Mouse (Mus musculus): Measurements from ENCODE around the gene Plpp4. TPM values are rescaled to one million over a fixed set of nuclear protein-coding genes. Genes with fewer than 3 reads are reported as not detected.

Plpp4 gene
- polyA plus RNA-seq, 1 experiment from 2014 or later: 1.4 TPM

DNA sequence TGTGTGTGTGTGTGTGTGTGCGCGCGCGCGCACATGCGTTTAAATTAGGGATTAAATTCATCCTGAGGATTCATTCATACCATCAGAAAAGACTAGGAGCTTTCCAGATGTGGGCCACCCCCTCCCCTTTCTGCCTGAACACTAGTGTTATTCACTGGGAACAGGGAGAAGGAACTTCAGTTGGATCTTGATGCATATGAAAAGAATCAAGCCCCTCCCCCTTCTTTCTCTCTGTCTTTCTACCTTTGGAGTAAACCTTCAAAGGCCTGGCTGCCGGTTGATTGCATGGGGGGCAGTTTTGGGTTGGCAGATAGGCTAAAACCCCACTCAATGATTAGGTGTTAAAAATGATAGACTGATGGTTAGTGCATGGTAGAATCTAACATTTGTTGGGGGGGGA is 1.5 kb downstream of the Plpp4 start:
- WGBS: 47% methylated on average over 7 of the region's 7 CpGs
- no peak for ATAC-seq (ENCODE audit: low FRiP score)
- Histone ChIP-seq H3K36me3 (replicated peaks) (no peaks in the 10 kb centered on the region), H3K27me3 (peaks cover 43% of the 10 kb centered on the region), H3K4me1 (peaks cover 19% of the 10 kb centered on the region), H3K4me3 (replicated peaks) (no peak overlapping the region), H3K4me2 (no peak overlapping the region), H3K27ac (no peak overlapping the region), H3K9ac (no peak overlapping the region), H3K9me3 (no peaks in the 10 kb centered on the region)

DNA sequence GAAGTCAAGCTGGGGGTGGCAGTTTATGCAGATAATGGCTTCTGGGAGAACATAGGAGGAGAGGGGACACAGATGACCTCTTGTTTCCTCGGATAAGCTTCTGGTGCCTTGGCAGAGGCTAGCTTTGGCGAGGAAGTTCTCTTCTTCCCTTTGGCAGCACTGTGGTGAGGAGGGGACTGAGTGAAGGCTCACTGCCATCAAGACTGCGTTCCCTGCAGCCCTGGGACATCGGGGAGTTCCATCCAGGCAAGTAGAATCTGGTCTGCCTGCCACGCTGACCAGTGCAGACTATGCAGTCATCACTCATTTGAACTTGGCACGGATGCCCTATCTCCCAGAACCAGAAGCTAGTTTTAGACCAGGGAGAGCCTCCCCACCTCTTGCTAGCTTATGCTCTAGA is 2.4 kb downstream of the Plpp4 start:
- Histone ChIP-seq H3K4me1 (peaks cover 19% of the 10 kb centered on the region), H3K4me3 (replicated peaks) (no peak overlapping the region), H3K36me3 (replicated peaks) (no peaks in the 10 kb centered on the region), H3K9ac (no peak overlapping the region), H3K27me3 (peaks cover 40% of the 10 kb centered on the region), H3K4me2 (no peak overlapping the region), H3K27ac (no peak overlapping the region), H3K9me3 (no peaks in the 10 kb centered on the region)
- no peak for ATAC-seq (ENCODE audit: low FRiP score)
- 91% methylated on average over 6 of the region's 6 CpGs for whole genome bisulfite sequencing

DNA sequence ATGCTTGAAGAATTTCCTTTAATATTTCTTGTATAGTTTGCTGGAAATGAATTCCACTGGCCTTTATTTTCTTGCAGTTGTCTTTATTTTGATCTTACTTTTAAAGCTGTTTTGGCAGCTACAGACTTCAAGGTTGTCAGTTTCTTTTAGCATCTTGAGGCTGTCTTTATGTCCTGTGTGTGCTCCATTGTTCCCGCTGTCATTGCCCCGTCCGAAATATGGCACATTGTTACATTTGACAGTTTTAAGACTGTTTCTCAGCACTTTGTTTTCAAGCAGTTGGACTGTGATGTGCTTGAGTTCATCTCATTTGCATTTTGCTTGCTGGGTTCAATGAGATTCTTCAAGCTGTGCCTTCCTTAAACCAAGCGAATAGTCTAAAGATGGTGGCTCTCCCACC is 17.0 kb downstream of the Plpp4 start:
- Histone ChIP-seq H3K27me3 (no peaks in the 10 kb centered on the region), H3K27ac (no peak overlapping the region), H3K9me3 (no peaks in the 10 kb centered on the region), H3K36me3 (replicated peaks) (no peaks in the 10 kb centered on the region), H3K4me1 (no peaks in the 10 kb centered on the region), H3K9ac (no peak overlapping the region), H3K4me3 (replicated peaks) (no peak overlapping the region), H3K4me2 (no peak overlapping the region)
- WGBS: 58% methylated on average over 4 of the region's 4 CpGs
- ATAC-seq (ENCODE audit: low FRiP score): no peak

DNA sequence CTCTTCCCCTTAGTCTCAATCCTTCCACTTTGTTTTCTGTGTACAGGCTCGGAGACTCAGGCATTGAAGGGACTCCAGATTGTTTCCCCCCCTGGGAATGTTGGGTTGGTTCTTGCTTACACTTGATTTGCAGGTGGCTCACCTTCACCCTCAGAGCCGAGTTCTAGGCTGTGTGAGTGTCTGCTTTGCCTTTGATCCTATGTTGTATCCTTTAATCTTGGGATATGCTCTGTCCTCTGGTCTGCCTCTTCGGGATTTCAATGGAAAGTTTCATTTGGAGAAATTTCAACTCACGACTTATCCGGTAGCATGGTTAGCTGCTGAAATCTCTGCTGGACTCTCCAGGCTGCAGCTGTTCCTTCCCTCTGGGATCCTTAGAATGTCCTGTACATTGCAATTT is 17.9 kb downstream of the Plpp4 start:
- Histone ChIP-seq H3K4me1 (no peaks in the 10 kb centered on the region), H3K4me2 (no peak overlapping the region), H3K27ac (no peak overlapping the region), H3K27me3 (no peaks in the 10 kb centered on the region), H3K36me3 (replicated peaks) (no peaks in the 10 kb centered on the region), H3K9ac (no peak overlapping the region), H3K4me3 (replicated peaks) (no peak overlapping the region), H3K9me3 (no peaks in the 10 kb centered on the region)
- 90% methylated on average over 5 of the region's 5 CpGs for WGBS
- no peak for ATAC-seq (ENCODE audit: low FRiP score)

DNA sequence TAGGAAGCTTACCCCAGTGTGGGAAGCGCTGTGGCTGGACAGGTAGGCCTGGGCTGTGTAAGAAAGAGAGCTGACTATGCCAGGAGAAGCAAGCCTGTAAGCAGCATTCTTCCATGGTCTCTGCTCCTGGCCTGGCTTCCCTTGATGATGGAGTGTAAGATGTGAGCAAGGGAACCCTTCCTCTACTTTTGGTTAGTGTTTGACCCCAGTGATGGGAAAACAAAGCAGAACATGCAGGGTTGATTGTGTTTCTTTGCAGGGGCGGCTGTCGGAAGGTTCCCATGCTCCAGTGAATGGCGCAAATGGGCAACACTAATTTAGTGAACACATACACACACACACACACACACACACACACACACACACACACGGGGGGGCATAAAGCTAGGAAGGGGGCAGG is 20.9 kb downstream of the Plpp4 start:
- H3K27ac ChIP-seq: no peak overlapping the region
- ATAC-seq (ENCODE audit: low FRiP score): no peak

DNA sequence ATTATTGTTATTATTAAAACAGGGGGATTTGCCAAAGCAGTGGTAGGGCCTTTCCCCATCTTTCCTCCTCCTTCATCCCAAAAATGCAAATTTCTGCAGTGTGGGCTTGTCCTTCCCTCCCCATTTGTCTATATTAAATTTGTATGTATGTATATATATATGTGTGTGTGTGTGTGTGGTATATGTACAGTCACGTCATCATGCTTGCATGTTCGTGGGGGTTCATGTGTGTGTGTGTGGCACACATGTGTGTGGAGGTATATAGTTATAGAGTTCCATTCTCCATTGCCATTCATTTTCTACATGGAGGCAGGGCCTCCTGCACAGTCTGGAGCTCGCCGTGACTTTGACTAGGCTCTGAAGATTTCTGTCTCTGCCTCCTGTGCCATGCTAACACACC is 22.0 kb downstream of the Plpp4 start:
- Histone ChIP-seq H3K9me3 (no peaks in the 10 kb centered on the region), H3K27me3 (no peaks in the 10 kb centered on the region), H3K27ac (no peak overlapping the region), H3K4me3 (replicated peaks) (no peak overlapping the region), H3K9ac (no peak overlapping the region), H3K36me3 (replicated peaks) (no peaks in the 10 kb centered on the region), H3K4me2 (no peak overlapping the region), H3K4me1 (no peaks in the 10 kb centered on the region)
- 96% methylated on average over 4 of the region's 4 CpGs for WGBS
- no peak for ATAC-seq (ENCODE audit: low FRiP score)

More for the DNA sequence above, 20.9 kb downstream of the Plpp4 start:
- no peaks in the 10 kb centered on the region for H3K27me3 ChIP-seq
- H3K4me2 ChIP-seq: no peak overlapping the region
- H3K36me3 ChIP-seq (replicated peaks): no peaks in the 10 kb centered on the region
- H3K4me3 ChIP-seq (replicated peaks): no peak overlapping the region
- H3K4me1 ChIP-seq: no peaks in the 10 kb centered on the region
- WGBS: 74% methylated on average over 5 of the region's 5 CpGs
- H3K9ac ChIP-seq: no peak overlapping the region
- H3K9me3 ChIP-seq: no peaks in the 10 kb centered on the region

DNA sequence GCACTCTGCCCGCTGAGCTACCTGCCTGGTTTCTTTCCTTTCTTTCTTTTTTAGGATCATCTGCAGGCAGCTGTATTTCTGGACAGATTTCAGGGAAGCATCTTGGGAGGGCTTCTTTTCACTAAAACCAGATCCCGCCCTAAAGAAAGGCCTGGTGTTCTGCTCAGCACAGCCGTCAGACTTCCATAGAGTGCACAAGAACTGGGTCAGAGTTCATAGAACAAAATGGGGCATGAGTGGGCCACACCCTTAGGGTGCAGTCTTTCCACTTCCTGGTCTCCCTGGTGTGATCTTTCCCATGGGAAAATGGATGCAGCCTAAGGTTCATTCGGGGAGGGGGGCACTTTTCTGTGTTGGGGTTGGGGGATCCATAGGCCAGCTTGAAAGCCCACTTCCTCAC is 22.4 kb downstream of the Plpp4 start:
- ATAC-seq (ENCODE audit: low FRiP score): no peak
- 77% methylated on average over 4 of the region's 4 CpGs for whole genome bisulfite sequencing

DNA sequence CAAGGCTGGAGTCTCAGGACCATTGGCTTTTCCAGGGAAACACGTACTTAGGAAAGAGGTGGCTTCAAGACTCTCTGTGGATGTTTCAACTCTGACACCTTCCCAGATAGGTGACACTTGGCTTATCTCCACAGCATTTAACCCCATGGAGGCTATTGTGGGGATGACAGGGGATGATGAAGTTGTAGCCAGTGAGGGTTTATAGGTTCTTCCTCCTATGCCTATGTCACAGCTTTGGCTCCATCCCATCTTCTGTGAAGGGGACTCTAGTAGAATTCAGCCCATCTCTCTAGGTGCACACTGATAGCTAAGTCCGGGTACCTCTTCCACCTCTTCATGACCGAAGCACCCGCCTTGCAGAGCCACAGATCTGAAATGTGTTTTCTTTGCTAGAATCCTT is 25.1 kb downstream of the Plpp4 start:
- no peak overlapping the region for H3K9ac ChIP-seq
- WGBS: 93% methylated on average over 4 of the region's 4 CpGs
- H3K27ac ChIP-seq: no peak overlapping the region
- H3K4me3 ChIP-seq (replicated peaks): no peak overlapping the region
- no peaks in the 10 kb centered on the region for H3K27me3 ChIP-seq
- no peaks in the 10 kb centered on the region for H3K9me3 ChIP-seq
- no peak for ATAC-seq (ENCODE audit: low FRiP score)
- no peaks in the 10 kb centered on the region for H3K36me3 ChIP-seq (replicated peaks)
- H3K4me1 ChIP-seq: no peaks in the 10 kb centered on the region
- no peak overlapping the region for H3K4me2 ChIP-seq

More for the DNA sequence above, 22.4 kb downstream of the Plpp4 start:
- Histone ChIP-seq H3K27me3 (no peaks in the 10 kb centered on the region), H3K9ac (no peak overlapping the region), H3K9me3 (no peaks in the 10 kb centered on the region), H3K4me1 (no peaks in the 10 kb centered on the region), H3K4me2 (no peak overlapping the region), H3K4me3 (replicated peaks) (no peak overlapping the region), H3K36me3 (replicated peaks) (no peaks in the 10 kb centered on the region), H3K27ac (no peak overlapping the region)

DNA sequence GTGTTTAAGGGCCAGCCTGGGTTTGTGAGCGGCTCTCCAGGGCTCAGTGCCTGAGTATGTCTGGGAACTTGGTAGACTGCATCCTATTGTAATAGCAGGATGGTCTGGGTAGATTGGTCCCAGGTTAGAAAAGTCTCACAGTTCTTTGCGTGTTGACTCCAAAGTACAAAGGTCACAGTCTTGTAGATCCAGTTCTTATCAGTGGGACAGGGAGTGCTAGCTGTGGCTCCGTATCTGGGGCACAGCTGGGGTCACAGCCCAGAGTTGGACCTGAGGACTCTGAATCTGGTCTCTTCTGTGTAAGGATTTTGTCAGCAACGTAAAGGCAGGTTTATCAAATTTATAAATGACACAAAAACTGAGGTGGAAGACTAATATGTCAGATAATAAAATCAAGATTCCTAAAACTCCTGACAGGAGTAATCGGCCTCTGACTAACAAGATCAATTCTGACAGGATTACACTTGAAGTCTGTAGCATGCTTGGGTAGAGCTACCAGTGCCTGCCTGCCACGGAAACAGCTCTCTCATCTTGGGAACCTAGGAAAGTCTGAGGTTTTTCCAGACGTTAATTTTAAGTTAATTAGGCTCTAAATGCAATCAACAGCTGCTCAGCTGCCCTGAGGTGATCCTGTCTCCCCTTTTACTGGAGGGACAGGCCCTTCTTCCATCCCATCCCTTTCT is 28.5 kb downstream of the Plpp4 start:
- no peaks in the 10 kb centered on the region for H3K27me3 ChIP-seq
- H3K4me1 ChIP-seq: no peaks in the 10 kb centered on the region
- no peak overlapping the region for H3K9ac ChIP-seq
- no peak overlapping the region for H3K4me3 ChIP-seq (replicated peaks)
- H3K27ac ChIP-seq: no peak overlapping the region
- H3K4me2 ChIP-seq: no peak overlapping the region
- ATAC-seq (ENCODE audit: low FRiP score): no peak
- H3K36me3 ChIP-seq (replicated peaks): no peaks in the 10 kb centered on the region
- H3K9me3 ChIP-seq: no peaks in the 10 kb centered on the region
- WGBS: 75% methylated on average over 7 of the region's 7 CpGs

DNA sequence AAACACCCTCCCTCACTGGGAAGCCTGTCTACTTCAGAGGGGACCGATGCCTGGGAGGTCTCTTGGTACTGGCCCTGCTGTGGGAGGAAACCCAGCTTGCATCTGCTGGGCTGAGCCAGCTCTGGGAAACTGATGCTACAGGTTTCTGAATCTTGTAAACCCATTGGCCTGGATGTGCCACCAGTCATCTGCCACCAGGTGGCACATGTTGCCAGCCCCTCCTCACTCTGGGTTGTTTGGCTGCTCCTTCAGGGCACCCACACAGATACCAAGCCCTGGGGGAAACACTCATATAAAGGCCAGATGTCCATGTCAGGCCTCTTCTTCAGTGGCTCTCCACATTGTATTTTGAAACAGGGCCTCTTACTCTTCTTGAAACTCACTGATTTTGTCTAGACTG is 36.4 kb downstream of the Plpp4 start:
- no peak for ATAC-seq (ENCODE audit: low FRiP score)
- no peaks in the 10 kb centered on the region for H3K9me3 ChIP-seq
- no peak overlapping the region for H3K4me3 ChIP-seq (replicated peaks)
- no peaks in the 10 kb centered on the region for H3K27me3 ChIP-seq
- H3K36me3 ChIP-seq (replicated peaks): no peaks in the 10 kb centered on the region
- no peak overlapping the region for H3K9ac ChIP-seq
- no peak overlapping the region for H3K27ac ChIP-seq
- H3K4me2 ChIP-seq: no peak overlapping the region
- H3K4me1 ChIP-seq: no peaks in the 10 kb centered on the region
- 88% methylated on average over 1 of the region's 1 CpGs for whole genome bisulfite sequencing

DNA sequence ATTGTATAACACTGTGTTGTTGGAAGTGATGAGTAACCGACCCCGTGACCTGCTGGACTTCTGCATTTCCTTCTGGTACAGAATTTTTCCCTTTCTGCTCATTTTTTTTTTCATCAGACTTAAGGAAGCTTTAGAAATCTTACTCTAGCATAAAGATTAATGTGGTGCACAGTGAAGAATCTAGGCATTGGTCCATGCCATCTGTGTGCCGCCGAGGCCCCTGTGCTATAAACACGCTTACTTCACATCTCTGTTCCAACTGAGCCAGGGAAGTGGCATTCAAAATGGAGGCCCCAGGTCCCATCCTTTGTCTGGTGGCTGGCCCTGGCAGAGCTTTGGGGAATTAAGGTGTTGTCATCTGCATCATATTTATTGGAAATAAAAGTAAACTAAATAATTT is 44.8 kb downstream of the Plpp4 start:
- no peak overlapping the region for H3K9ac ChIP-seq
- ATAC-seq (ENCODE audit: low FRiP score): no peak
- no peaks in the 10 kb centered on the region for H3K36me3 ChIP-seq (replicated peaks)
- WGBS: 91% methylated on average over 5 of the region's 5 CpGs
- H3K27ac ChIP-seq: no peak overlapping the region
- H3K4me3 ChIP-seq (replicated peaks): no peak overlapping the region
- no peaks in the 10 kb centered on the region for H3K4me1 ChIP-seq
- H3K27me3 ChIP-seq: no peaks in the 10 kb centered on the region
- no peaks in the 10 kb centered on the region for H3K9me3 ChIP-seq
- H3K4me2 ChIP-seq: no peak overlapping the region

DNA sequence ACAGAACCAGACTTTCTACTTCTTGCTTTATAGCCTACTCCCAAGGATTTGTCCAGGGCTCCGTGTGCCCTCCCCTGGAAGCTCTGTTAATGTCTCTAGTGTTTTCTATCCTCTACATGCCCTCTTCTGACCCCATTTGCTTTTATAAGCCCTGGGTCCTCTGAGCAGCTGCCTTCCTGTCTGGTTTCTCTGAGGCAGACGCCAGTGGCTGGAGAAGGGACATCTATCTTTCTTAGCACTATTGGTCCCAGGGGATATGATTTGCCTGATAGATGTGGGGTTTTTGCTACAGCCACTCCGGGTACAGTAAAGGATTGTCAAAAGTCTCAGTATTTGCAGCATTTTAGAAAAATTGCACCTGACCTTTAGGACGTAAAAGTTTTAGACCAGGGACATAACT is 46.5 kb downstream of the Plpp4 start:
- H3K4me2 ChIP-seq: no peak overlapping the region
- H3K9me3 ChIP-seq: no peaks in the 10 kb centered on the region
- H3K36me3 ChIP-seq (replicated peaks): no peaks in the 10 kb centered on the region
- no peak overlapping the region for H3K27ac ChIP-seq
- ATAC-seq (ENCODE audit: low FRiP score): no peak
- peaks cover 5% of the 10 kb centered on the region for H3K4me1 ChIP-seq
- H3K27me3 ChIP-seq: no peaks in the 10 kb centered on the region
- WGBS: 87% methylated on average over 4 of the region's 4 CpGs
- no peak overlapping the region for H3K4me3 ChIP-seq (replicated peaks)
- no peak overlapping the region for H3K9ac ChIP-seq

DNA sequence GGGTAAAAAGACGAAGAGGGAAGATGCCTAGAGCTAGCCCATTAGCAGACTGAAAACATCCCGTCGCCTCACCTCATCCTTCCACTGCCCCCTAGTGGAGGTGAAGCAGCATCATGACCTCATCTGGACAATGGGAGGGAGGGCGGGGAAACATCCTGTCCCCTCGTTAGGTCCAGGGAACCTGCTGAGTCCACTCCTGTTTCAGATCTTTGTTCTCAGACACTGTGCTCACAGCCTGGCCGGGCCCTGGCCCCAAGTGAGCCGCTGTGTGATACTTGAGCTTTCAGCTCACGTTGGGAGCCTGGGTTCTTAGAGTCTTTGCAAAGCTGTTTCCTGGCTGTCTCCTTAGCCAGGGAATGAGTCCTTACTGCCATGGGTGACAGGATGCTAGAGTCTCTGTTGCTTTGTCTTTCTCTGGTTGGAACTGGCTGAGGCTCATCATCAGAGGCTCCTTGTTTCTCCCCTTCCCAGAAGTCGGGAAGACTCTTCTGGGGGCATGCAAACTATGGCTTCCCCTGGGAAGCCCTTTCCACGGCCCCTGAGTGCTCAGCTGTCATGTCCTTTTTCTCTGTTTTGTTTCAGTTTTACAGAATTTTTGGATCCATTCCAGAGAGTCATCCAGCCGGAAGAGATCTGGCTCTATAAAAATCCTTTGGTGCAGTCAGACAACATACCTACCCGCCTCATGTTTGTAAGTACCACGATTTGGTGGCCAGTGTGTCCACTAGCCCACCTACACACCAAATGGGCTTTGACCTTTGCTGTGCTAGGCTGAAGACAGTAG is 50.4 kb downstream of the Plpp4 start:
- ATAC-seq (ENCODE audit: low FRiP score): no peak
- H3K4me1 ChIP-seq: peaks cover 5% of the 10 kb centered on the region
- no peaks in the 10 kb centered on the region for H3K9me3 ChIP-seq
- 0 out of 2 replicates have a peak, but pooled peaks cover 3% of the 10 kb centered on the region for H3K27me3 ChIP-seq
- H3K4me3 ChIP-seq (replicated peaks): no peak overlapping the region
- H3K36me3 ChIP-seq (replicated peaks): no peaks in the 10 kb centered on the region
- H3K4me2 ChIP-seq: peak overlapping the region; percentile 19; the same call in 1 of the 2 replicates
- no peak overlapping the region for H3K9ac ChIP-seq
- WGBS: 28% methylated on average over 13 of the region's 13 CpGs
- no peak overlapping the region for H3K27ac ChIP-seq

All from forebrain, embryonic 12.5 days (tissue).